Mouse (Mus musculus) cerebellum, adult 2 months (tissue): ENCODE results near the gene Tbc1d4.

Experiments
- CTCF ChIP-seq: fragments of 200-500 bp; IDR thresholded peaks from 2 replicates; pipeline ENCODE4 v1.5.1; 2011; ENCODE audit warnings: low read depth, mild to moderate bottlenecking, control low read depth, low read length, moderate library complexity, borderline replicate concordance; ENCODE audit not compliant: insufficient read depth
- POLR2A ChIP-seq: fragments of 200-500 bp; IDR thresholded peaks from 2 replicates; pipeline ENCODE4 v1.6.1; 2011; ENCODE audit warnings: low read length, control low read depth, borderline replicate concordance; ENCODE audit not compliant: insufficient read depth

GRCm38 (mm10) chr14:101596691-101597090 is 12.3 kb downstream of the Tbc1d4 start:
- TF ChIP-seq CTCF, result no peak
- no peak for TF ChIP-seq POLR2A
